Mouse (Mus musculus) gastrocnemius, postnatal 4 days (tissue): ENCODE measurements around the gene Selenok. TPM values are rescaled to one million over a fixed set of nuclear protein-coding genes. Genes with fewer than 3 reads are reported as not detected.

Experiments used
- DNase-seq, 2 experiments: peaks; one replicate each; pipeline ENCODE4 v3.0.0; 2021 to 2022; ENCODE audit warnings: low spot score in 2 of 2, mixed read lengths in 2 of 2
- total RNA-seq, 2 experiments: library from RNA; stranded (reverse); gene quantifications; 2 replicates each; pipeline ENCODE4 v1.2.3; 2021

Selenok gene
- total RNA-seq, 2 experiments from 2014 or later, result 64.8 to 70.6 TPM

GRCm38 (mm10) chr14:29988337-29988736 lies 20.2 kb downstream of the Selenok start:
- DNase-seq, result no peak

GRCm38 (mm10) chr14:29994976-29995375 lies 26.9 kb downstream of the Selenok start:
- DNase-seq, result no peak

- no peak for DNase-seq
These were observed 28.1 kb downstream of the Selenok start for GRCm38 (mm10) chr14:29996000-29996751.

DNA sequence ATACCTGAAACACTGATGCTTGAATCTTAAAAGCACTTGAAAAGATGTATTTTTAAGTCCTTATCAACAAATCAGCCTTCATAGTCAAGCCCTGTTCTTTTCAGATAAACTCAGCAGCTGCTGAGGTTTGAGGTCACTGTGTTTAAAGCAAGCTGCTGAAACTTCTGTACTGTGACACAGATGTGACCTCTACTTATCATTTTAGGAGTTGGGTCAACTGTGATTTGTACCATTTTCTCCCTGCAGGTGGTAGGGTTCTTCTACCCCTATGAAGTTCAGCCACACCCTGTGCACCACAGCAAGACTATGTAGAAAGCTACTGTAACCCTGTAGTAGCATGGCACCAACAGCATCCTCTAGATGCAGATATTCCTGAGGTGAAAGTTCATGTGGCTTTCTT lies 29.2 kb downstream of the Selenok start:
- DNase-seq, result no peak

DNA sequence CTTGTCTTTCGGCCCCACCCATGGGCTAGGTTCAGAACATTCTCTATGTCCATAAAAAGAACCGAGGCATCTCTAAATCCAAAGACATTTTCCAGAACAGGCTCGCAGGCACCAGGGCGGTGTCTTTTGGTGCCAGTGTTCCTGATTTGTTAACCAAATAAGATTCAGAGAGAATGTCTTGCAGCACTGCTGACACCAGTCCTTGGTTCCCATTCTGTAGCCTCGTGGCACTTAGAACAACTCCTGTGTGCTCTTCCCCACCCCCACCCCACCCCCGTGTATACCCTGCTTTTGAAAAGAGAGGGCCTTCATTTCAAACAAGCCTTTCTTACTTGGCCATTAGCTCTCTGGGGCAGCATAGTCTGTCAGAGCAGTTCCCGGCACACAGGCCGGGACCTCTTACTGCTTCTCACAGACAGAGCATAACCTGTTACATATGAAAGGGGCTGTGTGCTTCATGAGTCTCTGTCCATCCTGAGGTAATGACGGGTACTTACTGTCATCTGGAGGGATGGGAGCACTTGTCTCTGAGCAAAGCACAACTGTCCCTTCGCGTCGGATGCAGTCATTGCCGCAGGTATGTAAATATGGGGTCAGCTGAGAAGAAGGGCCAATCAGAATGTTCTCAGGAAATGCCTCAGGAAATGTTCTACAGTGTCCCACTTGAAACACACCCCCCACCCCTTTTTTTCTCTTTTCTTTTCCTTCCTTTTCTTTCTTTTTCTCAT lies 30.8 kb downstream of the Selenok start:
- no peak for DNase-seq

- no peak for DNase-seq
These were observed 31.3 kb downstream of the Selenok start for GRCm38 (mm10) chr14:29999475-29999811.

- peak; percentile 43 to 57 for DNase-seq
These were observed 40.8 kb downstream of the Selenok start, which contains the start of the genes Il17rb and Chdh for GRCm38 (mm10) chr14:30008733-30009575. Gene Il17rb, minus strand, starts transcription at chr14:30008896. Gene Chdh, plus strand, starts transcription at chr14:30009023.

DNA sequence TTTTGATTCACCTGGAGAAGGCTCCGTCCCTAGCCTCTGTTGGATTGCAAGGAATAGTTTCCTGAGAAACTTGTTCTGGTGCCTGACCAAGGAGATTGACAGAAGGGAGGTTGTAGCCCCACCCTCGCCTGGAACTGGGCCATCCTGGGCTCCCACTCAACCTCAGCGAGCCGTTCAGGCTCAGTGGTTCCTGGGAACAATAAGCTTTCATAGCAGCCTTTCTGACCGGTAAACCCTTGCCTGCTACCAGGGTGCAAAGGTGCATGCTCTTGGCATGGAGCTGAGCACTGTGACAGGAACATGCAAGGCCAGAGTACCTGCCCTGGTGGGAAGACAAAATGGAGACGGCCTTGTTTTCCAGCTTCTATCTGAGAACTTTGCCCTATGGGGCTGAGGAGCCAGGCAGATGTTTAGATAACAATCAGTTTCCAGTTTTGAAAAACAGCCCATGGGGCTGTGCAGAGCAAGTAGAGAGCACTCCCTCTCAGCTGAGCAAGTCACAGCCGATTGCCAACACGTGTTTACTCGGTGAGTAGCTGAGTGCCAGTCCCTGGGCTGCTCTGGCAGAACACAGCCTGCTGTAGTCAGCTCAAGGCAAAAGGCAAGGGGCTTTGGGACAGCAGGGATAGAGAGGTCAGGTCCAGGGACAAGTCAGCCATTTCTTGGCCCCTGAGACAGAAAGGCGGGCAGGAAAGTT lies 41.9 kb downstream of the Selenok start:
- DNase-seq, result peak; percentile 42 to 63

GRCm38 (mm10) chr14:30011886-30012560 lies 43.9 kb downstream of the Selenok start:
- no peak for DNase-seq

DNA sequence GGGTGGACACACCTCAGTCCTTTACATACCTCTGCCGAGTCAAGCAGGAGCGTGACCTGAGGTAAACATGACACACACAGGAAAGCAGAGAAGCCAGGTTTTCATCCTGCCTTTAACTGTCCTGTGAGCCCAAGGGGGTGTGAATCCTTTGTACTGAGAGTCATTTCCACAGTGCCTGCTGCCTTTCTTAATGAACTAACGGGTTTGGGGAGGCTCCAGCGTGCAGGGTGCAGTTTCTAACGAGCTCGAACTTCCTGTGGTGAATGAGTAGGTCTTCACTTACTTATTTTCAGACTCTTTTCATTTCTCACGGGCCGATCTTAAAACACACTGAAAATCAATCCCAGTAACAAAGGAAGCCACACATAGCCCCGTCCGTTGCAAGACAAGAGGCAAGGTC lies 46.4 kb downstream of the Selenok start:
- no peak for DNase-seq

- DNase-seq, result no peak
These were observed 46.9 kb downstream of the Selenok start for GRCm38 (mm10) chr14:30015008-30015407.

DNA sequence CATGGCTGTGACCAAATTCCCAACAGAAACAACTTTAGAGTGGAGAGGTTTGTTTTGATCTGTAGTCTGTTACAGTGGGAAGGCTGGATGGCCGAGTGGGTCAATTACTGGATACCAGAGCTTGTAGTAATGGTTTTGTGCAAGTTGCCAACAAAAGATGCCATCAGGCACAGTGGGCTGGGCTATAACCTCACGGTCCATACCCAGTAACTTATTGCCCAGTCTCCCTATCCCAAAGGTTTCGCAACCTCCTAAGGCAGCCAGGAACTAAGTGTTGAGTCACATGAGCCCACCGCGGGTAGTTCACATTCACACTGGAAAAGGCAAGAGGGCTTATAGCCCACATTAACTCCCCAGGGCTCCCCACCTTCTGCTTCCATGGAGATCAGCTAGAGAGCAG lies 48.6 kb downstream of the Selenok start:
- DNase-seq, result no peak

DNA sequence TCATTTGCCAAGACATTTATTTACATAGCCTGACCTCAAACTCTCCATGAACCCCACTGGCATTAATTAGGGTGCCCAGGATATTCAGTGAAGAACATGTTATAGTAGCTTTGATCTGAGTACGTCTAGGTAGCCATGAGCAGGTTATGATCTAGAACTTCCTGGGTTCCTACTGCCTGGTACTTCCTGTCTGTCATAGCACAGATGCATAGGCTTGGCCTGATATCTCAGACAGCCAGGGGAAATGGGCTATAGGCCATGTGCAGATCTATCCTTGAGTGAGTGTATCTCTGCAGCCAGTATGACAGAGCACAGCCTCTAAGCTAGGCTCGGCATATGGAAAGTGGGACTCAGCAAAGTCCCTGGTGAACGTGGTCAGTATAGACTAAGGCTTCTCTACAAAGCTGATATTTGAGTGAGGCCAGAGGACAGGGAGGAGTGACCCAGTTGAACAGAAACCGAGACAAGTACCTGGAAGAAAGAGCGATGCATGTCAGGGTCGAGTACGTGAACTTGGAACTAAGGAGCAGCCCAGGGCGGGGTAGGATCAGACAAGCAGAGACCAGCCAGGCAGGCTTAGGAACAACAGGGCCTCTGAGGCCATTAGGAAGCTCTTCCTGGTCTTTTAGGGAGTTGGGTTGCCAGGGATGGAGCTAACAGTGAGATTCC lies 49.8 kb downstream of the Selenok start:
- no peak for DNase-seq

DNA sequence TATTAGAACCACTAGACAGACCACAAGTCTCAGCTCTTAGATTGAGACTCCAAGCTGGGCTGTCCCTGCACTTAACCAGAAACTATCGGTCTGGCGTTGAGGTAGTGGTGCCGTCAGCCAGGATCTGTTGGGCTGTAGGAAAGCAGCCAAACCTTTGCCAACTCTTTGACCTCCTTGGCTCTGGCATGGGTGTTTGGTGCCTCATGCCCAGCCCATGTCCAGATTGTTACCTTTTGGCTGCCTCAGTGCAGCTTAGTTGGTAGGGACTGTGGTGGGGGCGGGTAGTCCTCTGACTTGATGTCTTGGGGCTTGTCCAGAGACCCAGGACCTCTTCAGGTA lies 50.3 kb downstream of the Selenok start:
- DNase-seq, result no peak

GRCm38 (mm10) chr14:30018846-30019245 lies 50.7 kb downstream of the Selenok start:
- DNase-seq, result no peak

- DNase-seq, result no peak
These were observed 51.3 kb downstream of the Selenok start for GRCm38 (mm10) chr14:30019375-30019774.

- no peak for DNase-seq
These were observed 51.9 kb downstream of the Selenok start for GRCm38 (mm10) chr14:30019792-30020575.

GRCm38 (mm10) chr14:30022471-30022870 lies 54.4 kb downstream of the Selenok start:
- no peak for DNase-seq

GRCm38 (mm10) chr14:30024387-30024786 lies 56.3 kb downstream of the Selenok start:
- DNase-seq, result no peak
